Mouse (Mus musculus) cortical plate, adult 2 months (tissue): ENCODE measurements around the gene Acvrl1. TPM values are rescaled to one million over a fixed set of nuclear protein-coding genes. Genes with fewer than 3 reads are reported as not detected.

Experiments
- H3K27ac ChIP-seq: fragments of 200-500 bp; 2 replicates; pipeline ENCODE4 v1.5.1; 2012; ENCODE audit warnings: low read length, control low read depth, inconsistent platforms; ENCODE audit not compliant: insufficient read depth
- H3K4me1 ChIP-seq: fragments of 200-500 bp; 2 replicates; pipeline ENCODE4 v1.6.1; 2011; ENCODE audit warnings: low read length; ENCODE audit not compliant: control insufficient read depth, insufficient read depth
- H3K4me3 ChIP-seq: fragments of 200-500 bp; 2 replicates; pipeline ENCODE4 v1.5.1; 2011; ENCODE audit warnings: mild to moderate bottlenecking, low read length, control low read depth; ENCODE audit not compliant: insufficient read depth
- CTCF ChIP-seq: fragments of 200-500 bp; IDR thresholded peaks from 2 replicates; pipeline ENCODE4 v1.5.1; 2011; ENCODE audit warnings: mild to moderate bottlenecking, control low read depth, low read length; ENCODE audit not compliant: insufficient read depth; ENCODE audit errors: extremely low read depth
- POLR2A ChIP-seq: fragments of 200-500 bp; IDR thresholded peaks from 2 replicates; pipeline ENCODE4 v1.6.1; 2011; ENCODE audit warnings: mild to moderate bottlenecking, low read length, control low read depth; ENCODE audit not compliant: insufficient read depth; ENCODE audit errors: extremely low read depth
- polyA plus RNA-seq: library from polyadenylated mRNA; depleted of rRNA; stranded (reverse); fragments of >200 nt; gene quantifications from 2 replicates; pipeline ENCODE4 v1.2.3, GENCODE M21; 2012

Gene Acvrl1
- polyA plus RNA-seq, 1 experiment = 24.7 TPM

DNA sequence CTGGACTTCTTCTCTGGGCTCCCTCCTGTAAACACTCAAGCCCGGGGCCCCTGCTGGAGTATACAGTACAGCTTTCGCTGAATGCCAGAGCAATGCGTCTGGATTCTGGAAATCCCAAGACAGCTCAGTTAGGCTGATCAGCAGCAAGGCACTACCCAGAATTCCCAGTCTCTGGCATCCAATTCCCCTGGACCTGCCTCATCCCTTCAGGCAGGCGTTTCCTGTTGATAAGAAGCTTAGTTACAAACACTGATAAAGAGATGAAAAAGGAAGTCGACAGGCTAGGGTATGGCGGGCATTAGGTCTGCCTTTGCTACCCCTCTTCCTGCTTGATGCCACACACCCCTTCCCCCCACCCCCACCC lies 19.6 kb downstream of the Acvrl1 start:
- H3K27ac ChIP-seq = no peak overlapping the region
- peaks cover 8% of the 10 kb centered on the region for H3K4me1 ChIP-seq
- TF ChIP-seq CTCF (no peak), POLR2A (no peak)
- H3K4me3 ChIP-seq = no peak overlapping the region

GRCm38 (mm10) chr15:101148604-101149003 lies 20.3 kb downstream of the Acvrl1 start:
- Histone ChIP-seq H3K4me1 (peaks cover 9% of the 10 kb centered on the region), H3K4me3 (no peak overlapping the region), H3K27ac (no peak overlapping the region)
- TF ChIP-seq CTCF (no peak), POLR2A (no peak)

- peaks cover 9% of the 10 kb centered on the region for H3K4me1 ChIP-seq
- no peak overlapping the region for H3K4me3 ChIP-seq
- no peak overlapping the region; the same call in 1 of the 2 replicates for H3K27ac ChIP-seq
- TF ChIP-seq POLR2A (no peak), CTCF (no peak)
Measured at GRCm38 (mm10) chr15:101151409-101152261, 23.3 kb downstream of the Acvrl1 start.

DNA sequence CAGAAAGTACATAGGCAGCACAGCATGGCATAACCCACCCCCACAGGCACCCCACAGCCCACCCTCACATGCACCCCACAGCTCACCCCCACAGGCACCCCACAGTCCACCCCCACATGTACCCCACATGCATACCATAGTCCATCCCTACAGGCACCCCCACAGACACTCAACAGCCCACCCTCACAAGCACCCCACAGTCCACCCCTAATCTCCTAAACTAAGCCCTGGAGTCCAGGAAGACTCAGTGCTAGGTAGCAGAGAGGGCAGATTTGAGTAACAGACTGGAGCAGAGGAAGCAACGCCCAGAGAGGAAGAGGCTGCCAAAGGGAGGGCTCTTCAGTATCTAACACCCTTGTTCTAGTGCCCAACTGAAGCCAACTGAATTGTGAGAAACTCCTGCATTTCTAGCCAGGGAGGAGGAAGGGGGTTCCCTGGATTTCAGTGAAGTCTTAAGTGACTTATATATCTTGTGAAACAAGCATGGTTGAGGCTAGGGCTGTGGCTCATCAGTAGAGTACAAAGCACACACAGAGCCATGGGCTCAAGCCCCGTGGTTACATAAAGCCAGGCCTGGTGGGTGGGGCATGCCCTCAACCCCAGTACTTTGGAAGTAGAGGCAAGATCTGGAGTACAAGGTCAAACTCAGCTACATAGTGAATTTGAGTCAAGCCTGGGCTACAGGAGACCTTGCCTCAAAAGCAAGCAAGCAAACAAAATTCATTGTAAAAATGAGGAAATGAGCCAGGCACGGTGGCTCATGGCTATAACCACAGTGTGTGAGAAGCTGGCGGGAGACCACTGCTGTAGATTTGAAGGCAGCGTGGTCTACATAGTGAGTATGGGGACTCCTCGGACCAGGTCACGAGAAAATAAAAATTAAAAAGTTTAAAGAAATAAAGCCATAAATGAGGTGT lies 26.6 kb downstream of the Acvrl1 start:
- H3K4me1 ChIP-seq = peaks cover 5% of the 10 kb centered on the region
- no peak overlapping the region for H3K4me3 ChIP-seq
- H3K27ac ChIP-seq = no peak overlapping the region
- TF ChIP-seq POLR2A (no peak), CTCF (no peak)

- H3K27ac ChIP-seq = no peak overlapping the region
- H3K4me1 ChIP-seq = peaks cover 4% of the 10 kb centered on the region; the same call in 1 of the 2 replicates
- no peak for TF ChIP-seq CTCF
- TF ChIP-seq POLR2A = no peak
- no peak overlapping the region for H3K4me3 ChIP-seq
Measured at GRCm38 (mm10) chr15:101160128-101160527, 31.8 kb downstream of the Acvrl1 start.

GRCm38 (mm10) chr15:101160591-101160990 lies 32.3 kb downstream of the Acvrl1 start:
- Histone ChIP-seq H3K4me3 (no peak overlapping the region), H3K4me1 (peaks cover 4% of the 10 kb centered on the region; the same call in 1 of the 2 replicates), H3K27ac (no peak overlapping the region)
- TF ChIP-seq CTCF (no peak), POLR2A (no peak)

- H3K4me3 ChIP-seq = no peak overlapping the region
- peaks cover 4% of the 10 kb centered on the region; the same call in 1 of the 2 replicates for H3K4me1 ChIP-seq
- TF ChIP-seq POLR2A = no peak
- TF ChIP-seq CTCF = no peak
- no peak overlapping the region for H3K27ac ChIP-seq
Measured at GRCm38 (mm10) chr15:101161534-101161933, 33.2 kb downstream of the Acvrl1 start.

DNA sequence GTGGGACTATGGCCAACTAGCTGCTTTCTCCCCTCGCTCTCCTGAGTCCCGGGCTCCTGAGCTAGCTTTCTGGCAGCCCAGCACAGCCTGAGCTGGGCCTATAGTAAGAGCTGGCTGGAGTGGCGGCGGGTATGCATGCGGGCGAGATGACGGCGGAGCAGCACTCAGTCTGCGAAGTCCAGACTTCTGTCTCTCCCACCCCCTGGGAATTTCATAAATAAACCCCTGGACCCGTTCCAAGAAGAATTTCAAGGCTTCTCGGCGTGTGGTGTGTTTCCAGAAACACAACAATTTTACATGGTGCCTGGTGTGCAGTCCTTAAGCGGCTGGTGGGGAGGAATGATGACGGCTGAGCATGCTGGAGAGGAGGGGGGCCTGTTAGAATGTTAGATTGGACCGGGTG lies 34.7 kb downstream of the Acvrl1 start:
- Histone ChIP-seq H3K27ac (no peak overlapping the region), H3K4me3 (no peak overlapping the region), H3K4me1 (peaks cover 4% of the 10 kb centered on the region; the same call in 1 of the 2 replicates)
- TF ChIP-seq POLR2A (no peak), CTCF (no peak)

GRCm38 (mm10) chr15:101163854-101164253 lies 35.5 kb downstream of the Acvrl1 start:
- H3K27ac ChIP-seq = no peak overlapping the region
- TF ChIP-seq CTCF = no peak
- no peak for TF ChIP-seq POLR2A

More at GRCm38 (mm10) chr15:101163854-101164253, 35.5 kb downstream of the Acvrl1 start:
- peaks cover 4% of the 10 kb centered on the region; the same call in 1 of the 2 replicates for H3K4me1 ChIP-seq
- H3K4me3 ChIP-seq = no peak overlapping the region
